Mouse (Mus musculus): ENCODE measurements around the gene Scamp2. TPM values are rescaled to one million over a fixed set of nuclear protein-coding genes. Genes with fewer than 3 reads are reported as not detected.

Gene Scamp2
- polyA plus RNA-seq, 2 experiments, result 13.9 to 21.1 TPM

GRCm38 (mm10) chr9:57574397-57574796 is 13.7 kb downstream of the Scamp2 start:
- Histone ChIP-seq H3K9ac (replicated peaks) (no peak overlapping the region), H3K4me2 (ENCODE audit: low read depth) (no peak overlapping the region), H3K4me1 (replicated peaks; ENCODE audit: control insufficient read depth in 2 of 2, insufficient read depth in 2 of 2, low read length in 1 of 2) (peaks cover 10 to 15% of the 10 kb centered on the region in 2 experiments), H3K36me3 (replicated peaks; ENCODE audit: control insufficient read depth, insufficient read depth, low read depth) (0 out of 2 replicates have a peak, but pooled peaks cover 2% of the 10 kb centered on the region), H3K27ac (no peak overlapping the region), H3K27me3 (ENCODE audit: control insufficient read depth, insufficient read depth, low read length) (no peaks in the 10 kb centered on the region), H3K4me3 (ENCODE audit: insufficient read depth in 1 of 2, low read depth in 2 of 2, low read length in 2 of 2) (no peak overlapping the region), H3K9me3 (ENCODE audit: control insufficient read depth, low read length) (no peaks in the 10 kb centered on the region)
- TF ChIP-seq CTCF (IDR thresholded peaks at IDR 0.05; ENCODE audit: low read depth) (no peak), EP300 (IDR thresholded peaks at IDR 0.05; ENCODE audit: low read depth) (no peak)
- DNase-seq (ENCODE audit: low read depth in 3 of 3, low spot score in 3 of 3), result no peak
- no peak for ATAC-seq (ENCODE audit: insufficient read depth)

- no peak for ATAC-seq (ENCODE audit: insufficient read depth)
- TF ChIP-seq CTCF (IDR thresholded peaks at IDR 0.05; ENCODE audit: low read depth) (no peak), EP300 (IDR thresholded peaks at IDR 0.05; ENCODE audit: low read depth) (no peak)
- Histone ChIP-seq H3K27me3 (ENCODE audit: control insufficient read depth, insufficient read depth, low read length) (no peaks in the 10 kb centered on the region), H3K36me3 (replicated peaks; ENCODE audit: control insufficient read depth, insufficient read depth, low read depth) (no peaks in the 10 kb centered on the region), H3K4me1 (replicated peaks; ENCODE audit: control insufficient read depth in 2 of 2, insufficient read depth in 2 of 2, low read length in 1 of 2) (peaks cover 10 to 15% of the 10 kb centered on the region in 2 experiments), H3K4me2 (ENCODE audit: low read depth) (no peak overlapping the region), H3K4me3 (ENCODE audit: insufficient read depth in 1 of 2, low read depth in 2 of 2, low read length in 2 of 2) (no peak overlapping the region), H3K9ac (replicated peaks) (no peak overlapping the region), H3K9me3 (ENCODE audit: control insufficient read depth, low read length) (no peaks in the 10 kb centered on the region), H3K27ac (no peak overlapping the region)
- WGBS (ENCODE audit: insufficient replicate concordance), result 69% methylated on average over 3 of the region's 3 CpGs
- no peak for DNase-seq (ENCODE audit: low read depth in 3 of 3, low spot score in 3 of 3)
These were observed 14.8 kb downstream of the Scamp2 start for GRCm38 (mm10) chr9:57575577-57575976.

- ATAC-seq (ENCODE audit: insufficient read depth) (peak; percentile 86), DNase-seq (ENCODE audit: low read depth in 3 of 3, low spot score in 3 of 3) (peak in 1 of 3 experiments; percentile 49)
- 20% methylated on average over 6 of the region's 6 CpGs for WGBS (ENCODE audit: insufficient replicate concordance)
- Histone ChIP-seq H3K4me2 (ENCODE audit: low read depth) (peak overlapping the region; percentile 35), H3K9ac (replicated peaks) (peak overlapping the region; percentile 36), H3K27ac (peak overlapping the region; percentile 45), H3K9me3 (ENCODE audit: control insufficient read depth, low read length) (no peaks in the 10 kb centered on the region), H3K4me3 (ENCODE audit: insufficient read depth in 1 of 2, low read depth in 2 of 2, low read length in 2 of 2) (no peak overlapping the region), H3K27me3 (ENCODE audit: control insufficient read depth, insufficient read depth, low read length) (no peaks in the 10 kb centered on the region), H3K4me1 (replicated peaks; ENCODE audit: control insufficient read depth in 2 of 2, insufficient read depth in 2 of 2, low read length in 1 of 2) (peaks cover 10 to 15% of the 10 kb centered on the region in 2 experiments), H3K36me3 (replicated peaks; ENCODE audit: control insufficient read depth, insufficient read depth, low read depth) (peaks cover 5% of the 10 kb centered on the region)
- TF ChIP-seq EP300 (IDR thresholded peaks at IDR 0.05; ENCODE audit: low read depth) (peak; percentile 57), CTCF (IDR thresholded peaks at IDR 0.05; ENCODE audit: low read depth) (no peak)
These were observed 16.6 kb downstream of the Scamp2 start for GRCm38 (mm10) chr9:57577144-57577849.

- Histone ChIP-seq H3K4me2 (ENCODE audit: low read depth) (no peak overlapping the region), H3K9me3 (ENCODE audit: control insufficient read depth, low read length) (no peaks in the 10 kb centered on the region), H3K4me3 (ENCODE audit: insufficient read depth in 1 of 2, low read depth in 2 of 2, low read length in 2 of 2) (no peak overlapping the region), H3K36me3 (replicated peaks; ENCODE audit: control insufficient read depth, insufficient read depth, low read depth) (peaks cover 5% of the 10 kb centered on the region), H3K27me3 (ENCODE audit: control insufficient read depth, insufficient read depth, low read length) (no peaks in the 10 kb centered on the region), H3K27ac (no peak overlapping the region), H3K4me1 (replicated peaks; ENCODE audit: control insufficient read depth in 2 of 2, insufficient read depth in 2 of 2, low read length in 1 of 2) (peaks cover 4 to 6% of the 10 kb centered on the region in 2 experiments), H3K9ac (replicated peaks) (no peak overlapping the region)
- TF ChIP-seq EP300 (IDR thresholded peaks at IDR 0.05; ENCODE audit: low read depth) (no peak), CTCF (IDR thresholded peaks at IDR 0.05; ENCODE audit: low read depth) (no peak)
- WGBS (ENCODE audit: insufficient replicate concordance), result 60% methylated on average over 3 of the region's 3 CpGs
- no peak for DNase-seq (ENCODE audit: low read depth in 3 of 3, low spot score in 3 of 3)
- no peak for ATAC-seq (ENCODE audit: insufficient read depth)
These were observed 24.2 kb downstream of the Scamp2 start for GRCm38 (mm10) chr9:57584991-57585390.

GRCm38 (mm10) chr9:57589224-57590126 is 28.7 kb downstream of the Scamp2 start, which contains the start of gene Ulk3:
Gene Ulk3 (plus strand): TSS chr9:57589452.
- peak; percentile 38 to 58 (median 53) for DNase-seq (ENCODE audit: low read depth in 3 of 3, low spot score in 3 of 3)
- no peaks in the 10 kb centered on the region for H3K9me3 ChIP-seq (ENCODE audit: control insufficient read depth, low read length)
- H3K9ac ChIP-seq (replicated peaks), result peak within 1 kb of the TSS; percentile 76
- H3K36me3 ChIP-seq (replicated peaks; ENCODE audit: control insufficient read depth, insufficient read depth, low read depth), result no peaks in the 10 kb centered on the region
- WGBS (ENCODE audit: insufficient replicate concordance), result under 1% methylated on average over 58 of the region's 58 CpGs
- no peak for TF ChIP-seq EP300 (IDR thresholded peaks at IDR 0.05; ENCODE audit: low read depth)
- TF ChIP-seq CTCF (IDR thresholded peaks at IDR 0.05; ENCODE audit: low read depth), result peak; percentile 34
- no peak within 1 kb of the TSS; the same call in 1 of the 2 replicates for H3K27ac ChIP-seq
- H3K4me2 ChIP-seq (ENCODE audit: low read depth), result peak within 1 kb of the TSS; percentile 91
- peak; percentile 81 for ATAC-seq (ENCODE audit: insufficient read depth)
- H3K4me3 ChIP-seq (ENCODE audit: insufficient read depth in 1 of 2, low read depth in 2 of 2, low read length in 2 of 2), result peak within 1 kb of the TSS; percentile 74 to 81
- H3K27me3 ChIP-seq (ENCODE audit: control insufficient read depth, insufficient read depth, low read length), result no peaks in the 10 kb centered on the region
- H3K4me1 ChIP-seq (replicated peaks; ENCODE audit: control insufficient read depth in 2 of 2, insufficient read depth in 2 of 2, low read length in 1 of 2), result peaks cover 4 to 6% of the 10 kb centered on the region in 2 experiments

All from liver, embryonic 14.5 days (tissue).